Mouse (Mus musculus): ENCODE data around the gene Ppargc1a. TPM values are rescaled to one million over a fixed set of nuclear protein-coding genes. Genes with fewer than 3 reads are reported as not detected.

Ppargc1a gene
- total RNA-seq, 2 experiments from 2014 or later: 54.8 to 55.6 TPM

- no peak for DNase-seq (ENCODE audit: low spot score in 2 of 2)
- intact Hi-C loops (cut with DNase I): no loop called here
Observed at GRCm38 (mm10) chr5:51528165-51528498, 39.4 kb downstream of the Ppargc1a start.

GRCm38 (mm10) chr5:51527498-51528164 lies 39.9 kb downstream of the Ppargc1a start:
- no peak for DNase-seq (ENCODE audit: low spot score in 2 of 2)
- intact Hi-C loops (cut with DNase I): no loop called here

- no peak for DNase-seq (ENCODE audit: low spot score in 2 of 2)
- intact Hi-C loops (cut with DNase I): no loop called here
Observed at GRCm38 (mm10) chr5:51525858-51526257, 41.7 kb downstream of the Ppargc1a start.

- no peak for DNase-seq (ENCODE audit: low spot score in 2 of 2)
- intact Hi-C loops (cut with DNase I): no loop called here
Observed at GRCm38 (mm10) chr5:51520807-51521206, 46.7 kb downstream of the Ppargc1a start.

- DNase-seq (ENCODE audit: low spot score in 2 of 2): no peak
- intact Hi-C loops (cut with DNase I): no loop called here
Observed at GRCm38 (mm10) chr5:51517440-51518187, 49.9 kb downstream of the Ppargc1a start.

GRCm38 (mm10) chr5:51504654-51505053 lies 62.9 kb downstream of the Ppargc1a start:
- intact Hi-C loops (cut with DNase I): no loop called here

GRCm38 (mm10) chr5:51497910-51498517 lies 69.5 kb downstream of the Ppargc1a start:
- intact Hi-C loops (cut with DNase I): no loop called here
- DNase-seq (ENCODE audit: low spot score in 2 of 2): no peak

More at GRCm38 (mm10) chr5:51504654-51505053, 62.9 kb downstream of the Ppargc1a start:
- DNase-seq (ENCODE audit: low spot score in 2 of 2): no peak

- DNase-seq (ENCODE audit: low spot score in 2 of 2): no peak
- intact Hi-C loops (cut with DNase I): no loop called here
Observed at GRCm38 (mm10) chr5:51495446-51495845, 72.1 kb downstream of the Ppargc1a start.

GRCm38 (mm10) chr5:51494358-51494876 lies 73.1 kb downstream of the Ppargc1a start:
- no peak for DNase-seq (ENCODE audit: low spot score in 2 of 2)
- intact Hi-C loops (cut with DNase I): no loop called here

- intact Hi-C loops (cut with DNase I): no loop called here
Observed at GRCm38 (mm10) chr5:51483768-51484167, 83.8 kb downstream of the Ppargc1a start.

GRCm38 (mm10) chr5:51479859-51480258 lies 87.7 kb downstream of the Ppargc1a start:
- intact Hi-C loops (cut with DNase I): no loop called here
- no peak for DNase-seq (ENCODE audit: low spot score in 2 of 2)

More at GRCm38 (mm10) chr5:51483768-51484167, 83.8 kb downstream of the Ppargc1a start:
- DNase-seq (ENCODE audit: low spot score in 2 of 2): no peak

GRCm38 (mm10) chr5:51479456-51479855 lies 88.1 kb downstream of the Ppargc1a start:
- DNase-seq (ENCODE audit: low spot score in 2 of 2): no peak
- intact Hi-C loops (cut with DNase I): no loop called here

GRCm38 (mm10) chr5:51478319-51478994 lies 89.1 kb downstream of the Ppargc1a start:
- intact Hi-C loops (cut with DNase I): no loop called here
- no peak for DNase-seq (ENCODE audit: low spot score in 2 of 2)

GRCm38 (mm10) chr5:51477140-51477539 lies 90.4 kb downstream of the Ppargc1a start:
- DNase-seq (ENCODE audit: low spot score in 2 of 2): no peak
- intact Hi-C loops (cut with DNase I): no loop called here

- DNase-seq (ENCODE audit: low spot score in 2 of 2): no peak
- intact Hi-C loops (cut with DNase I): no loop called here
Observed at GRCm38 (mm10) chr5:51475034-51475541, 92.4 kb downstream of the Ppargc1a start.

- intact Hi-C loops (cut with DNase I): no loop called here
- DNase-seq (ENCODE audit: low spot score in 2 of 2): no peak
Observed at GRCm38 (mm10) chr5:51471614-51472013, 95.9 kb downstream of the Ppargc1a start.

GRCm38 (mm10) chr5:51466036-51466435 lies 101.5 kb downstream of the Ppargc1a start:
- intact Hi-C loops (cut with DNase I): no loop called here
- DNase-seq (ENCODE audit: low spot score in 2 of 2): no peak

- intact Hi-C loops (cut with DNase I): no loop called here
- DNase-seq (ENCODE audit: low spot score in 2 of 2): no peak
Observed at GRCm38 (mm10) chr5:51452033-51452432, 115.5 kb downstream of the Ppargc1a start.

GRCm38 (mm10) chr5:51447631-51448030 lies 119.9 kb downstream of the Ppargc1a start:
- intact Hi-C loops (cut with DNase I): no loop called here
- DNase-seq (ENCODE audit: low spot score in 2 of 2): no peak

All from left cerebral cortex, postnatal 36 days (tissue).